Mouse (Mus musculus): ENCODE results near the gene Akr1cl.

Gene Akr1cl

GRCm38 (mm10) chr1:64993206-64993605, 39.4 kb downstream of the Akr1cl start:
- no peak for DNase-seq (ENCODE audit: low spot score in 2 of 2)

- DNase-seq (ENCODE audit: low spot score in 2 of 2) = no peak
Measured at GRCm38 (mm10) chr1:64988176-64988575, 44.4 kb downstream of the Akr1cl start.

GRCm38 (mm10) chr1:64986120-64986519, 46.4 kb downstream of the Akr1cl start:
- DNase-seq (ENCODE audit: low spot score in 2 of 2) = peak in 1 of 2 experiments; percentile 58

GRCm38 (mm10) chr1:64983247-64983646, 49.3 kb downstream of the Akr1cl start:
- DNase-seq (ENCODE audit: low spot score in 2 of 2) = no peak

GRCm38 (mm10) chr1:64978321-64978799, 54.2 kb downstream of the Akr1cl start:
- peak; percentile 28 to 55 for DNase-seq (ENCODE audit: low spot score in 2 of 2)

- no peak for DNase-seq (ENCODE audit: low spot score in 2 of 2)
Measured at GRCm38 (mm10) chr1:64975346-64975745, 57.2 kb downstream of the Akr1cl start.

- DNase-seq (ENCODE audit: low spot score in 2 of 2) = no peak
Measured at GRCm38 (mm10) chr1:64970685-64971084, 61.9 kb downstream of the Akr1cl start.

All from frontal cortex, postnatal 14 days (tissue).